Mouse (Mus musculus) liver, embryonic 16.5 days (tissue): ENCODE measurements around the gene 1700020A23Rik. TPM values are rescaled to one million over a fixed set of nuclear protein-coding genes. Genes with fewer than 3 reads are reported as not detected.

Source experiments
- ATAC-seq: fragments of 200-750 bp; cut with Nextera tagmentation; 2 replicates; pipeline ENCODE4 v1.8.0; 2017; ENCODE audit warnings: low read depth, mild to moderate bottlenecking, moderate number of reproducible peaks, moderate library complexity
- H3K27ac ChIP-seq: fragments of 300-500 bp; sonication (generic); 2 replicates; pipeline ENCODE4 v1.5.1; 2014; ENCODE audit warnings: mild to moderate bottlenecking, low read length
- H3K27me3 ChIP-seq: fragments of 300-500 bp; sonication (generic); 2 replicates; pipeline ENCODE4 v1.6.1; 2014; ENCODE audit warnings: low read depth, low read length, mixed read lengths; ENCODE audit not compliant: control insufficient read depth, insufficient read depth
- H3K36me3 ChIP-seq: fragments of 300-500 bp; sonication (generic); 2 replicates; pipeline ENCODE4 v1.6.1; 2014; ENCODE audit warnings: mild to moderate bottlenecking; ENCODE audit not compliant: control insufficient read depth, insufficient read depth
- H3K4me1 ChIP-seq: fragments of 300-500 bp; sonication (generic); 2 replicates; pipeline ENCODE4 v1.6.1; 2014; ENCODE audit warnings: low read depth, low read length, mixed read lengths; ENCODE audit not compliant: control insufficient read depth
- H3K4me2 ChIP-seq: fragments of 300-500 bp; sonication (generic); 2 replicates; pipeline ENCODE4 v1.6.1; 2014; ENCODE audit warnings: low read depth, low read length, mixed read lengths
- H3K4me3 ChIP-seq: fragments of 300-500 bp; sonication (generic); 2 replicates; pipeline ENCODE4 v1.5.1; 2014; ENCODE audit warnings: low read depth, mild to moderate bottlenecking, low read length
- H3K9ac ChIP-seq: fragments of 300-500 bp; sonication (generic); 2 replicates; pipeline ENCODE4 v1.6.1; 2014; ENCODE audit warnings: low read depth, low read length
- H3K9me3 ChIP-seq: fragments of 300-500 bp; sonication (generic); replicated peaks from 2 replicates; pipeline ENCODE4 v1.6.1; 2016; ENCODE audit warnings: low read length; ENCODE audit not compliant: control insufficient read depth
- WGBS: fragments of 180-500 bp; shearing (Covaris S2); extraction: QIAGEN DNeasy Blood & Tissue Kit; methylation state at CpG from one replicate; pipeline ENCODE4 v1.1.7; 2014; ENCODE audit not compliant: insufficient replicate concordance; 5-methylcytosine and 5-hydroxymethylcytosine counted together
- polyA plus RNA-seq: library from polyadenylated mRNA; unstranded; fragments of >200 nt; fragmentation: Nextera tagmentation; extraction: Ambion mirVana; gene quantifications from 2 replicates; pipeline ENCODE4 v1.2.1, GENCODE M21; 2015

Gene 1700020A23Rik
- polyA plus RNA-seq, 1 experiment from 2014 or later: not detected

DNA sequence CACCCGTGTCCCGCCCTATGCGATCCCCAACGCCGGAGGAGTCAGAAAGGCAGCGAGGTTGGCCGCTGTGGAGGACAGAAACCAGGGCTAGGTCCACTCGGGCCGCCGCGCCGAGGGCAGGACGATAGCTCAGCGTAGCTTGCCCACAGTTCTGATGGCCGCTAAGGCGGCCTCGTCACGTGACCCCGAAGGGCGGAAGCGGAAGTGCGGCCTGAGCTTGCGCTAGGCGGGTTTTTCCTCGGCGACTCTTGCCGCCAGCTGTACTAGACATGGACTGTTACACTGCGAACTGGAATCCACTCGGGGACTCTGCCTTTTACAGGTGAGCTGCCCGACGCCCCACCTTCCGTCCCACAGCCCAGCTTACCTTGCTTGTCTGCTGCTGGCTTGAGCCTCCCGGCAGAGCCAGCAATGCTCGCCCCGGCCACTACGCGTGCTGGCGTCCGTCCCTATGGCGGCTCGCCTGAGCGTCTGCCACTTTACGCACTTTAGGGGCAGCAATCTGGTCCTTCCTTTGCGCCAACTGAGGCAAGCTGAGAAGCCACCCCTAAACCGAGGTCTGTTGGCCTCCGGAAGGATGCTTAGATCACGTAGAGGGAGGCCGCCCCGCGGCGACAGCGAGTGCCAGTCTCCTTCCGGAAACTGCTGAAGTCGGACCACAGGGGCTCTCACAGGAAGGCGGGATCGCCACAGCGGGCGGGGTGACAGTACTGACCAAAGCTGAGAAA lies 19.2 kb downstream of the 1700020A23Rik start, which contains the start of the genes Vps16 and Pced1a:
Gene Vps16, plus strand, starts transcription at position 214 of the 728 bp plus-strand sequence.
Gene Pced1a, minus strand, starts transcription at position 576 of the 728 bp plus-strand sequence.
- Histone ChIP-seq H3K27ac (peak within 1 kb of the TSS; percentile 83), H3K4me2 (peak within 1 kb of the TSS; percentile 96), H3K4me3 (peak within 1 kb of the TSS; percentile 87), H3K36me3 (no peaks in the 10 kb centered on the region), H3K9ac (peak within 1 kb of the TSS; percentile 86), H3K4me1 (peaks cover 14% of the 10 kb centered on the region), H3K9me3 (no peaks in the 10 kb centered on the region), H3K27me3 (no peaks in the 10 kb centered on the region)
- WGBS: under 1% methylated on average over 58 of the region's 58 CpGs
- ATAC-seq: peak; percentile 92

DNA sequence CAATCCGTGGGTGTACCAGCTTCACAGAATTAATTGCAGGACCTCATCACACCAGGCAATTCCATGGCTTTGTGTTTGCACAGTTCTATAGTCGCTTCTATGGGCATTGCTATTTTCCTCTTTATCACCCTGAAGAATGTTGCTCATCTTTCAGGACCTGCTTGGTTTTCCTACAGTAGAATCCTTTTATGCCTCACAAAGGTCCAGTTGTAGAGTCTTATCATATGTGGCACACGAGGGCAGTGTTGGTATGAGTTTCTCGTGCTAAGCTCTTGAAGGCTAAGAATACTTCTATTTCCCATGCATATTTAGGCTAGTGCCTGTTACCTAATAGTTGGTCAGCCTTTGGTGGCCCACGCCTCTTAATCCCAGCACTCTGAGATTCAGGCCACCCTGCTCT lies 20.1 kb downstream of the 1700020A23Rik start:
- Histone ChIP-seq H3K27ac (no peak overlapping the region), H3K4me3 (peak overlapping the region; percentile 87), H3K36me3 (no peaks in the 10 kb centered on the region), H3K4me1 (peaks cover 17% of the 10 kb centered on the region), H3K9me3 (no peaks in the 10 kb centered on the region), H3K27me3 (no peaks in the 10 kb centered on the region), H3K9ac (peak overlapping the region; percentile 86), H3K4me2 (peak overlapping the region; percentile 96)
- no peak for ATAC-seq
- 16% methylated on average over 5 of the region's 5 CpGs for WGBS

DNA sequence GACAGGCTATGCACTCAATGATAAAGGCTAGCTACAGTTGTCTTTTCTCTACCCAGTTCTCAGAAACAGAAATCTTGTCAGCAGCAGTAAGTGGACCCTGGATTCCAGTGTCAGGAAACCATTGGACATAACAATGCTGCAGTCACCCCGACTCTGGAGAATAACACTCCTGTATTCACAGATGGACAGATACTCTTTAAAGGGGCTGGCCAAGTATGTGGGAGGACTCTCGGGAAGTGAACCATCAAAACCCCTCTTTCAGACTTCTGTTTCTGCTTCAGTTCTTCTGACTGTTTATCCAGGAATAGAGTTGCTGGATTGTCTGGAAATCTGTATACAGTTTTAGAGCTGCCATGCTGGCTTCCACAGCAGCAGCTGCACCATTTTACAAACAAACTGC lies 24.8 kb downstream of the 1700020A23Rik start:
- Histone ChIP-seq H3K27me3 (no peaks in the 10 kb centered on the region), H3K27ac (no peak overlapping the region), H3K4me1 (peaks cover 8% of the 10 kb centered on the region), H3K4me3 (no peak overlapping the region), H3K9me3 (no peaks in the 10 kb centered on the region), H3K4me2 (no peak overlapping the region), H3K36me3 (no peaks in the 10 kb centered on the region), H3K9ac (no peak overlapping the region)
- ATAC-seq: no peak
- 58% methylated on average over 2 of the region's 2 CpGs for WGBS

DNA sequence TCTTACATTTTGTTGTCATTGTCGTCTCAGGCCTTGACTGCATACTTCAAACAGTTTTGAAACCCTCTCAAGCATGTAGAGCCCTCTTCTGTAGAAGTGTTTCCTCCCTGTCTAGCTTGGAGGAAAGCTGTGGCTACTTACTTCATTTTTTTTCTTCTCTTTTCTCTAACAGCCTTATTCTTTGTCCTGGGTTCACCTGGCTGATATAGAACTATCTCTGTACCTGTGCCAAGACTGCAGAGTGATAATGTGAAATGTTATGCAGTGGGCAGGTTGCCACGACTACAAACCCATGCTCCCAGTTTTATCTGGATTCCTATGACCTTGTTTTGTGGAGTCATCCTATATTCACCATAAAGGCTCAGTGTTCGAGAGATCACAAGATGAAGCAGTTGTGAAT lies 25.4 kb downstream of the 1700020A23Rik start:
- 59% methylated on average over 3 of the region's 3 CpGs for WGBS
- no peaks in the 10 kb centered on the region for H3K36me3 ChIP-seq
- ATAC-seq: no peak
- H3K9ac ChIP-seq: no peak overlapping the region
- H3K4me1 ChIP-seq: peaks cover 2% of the 10 kb centered on the region
- H3K4me2 ChIP-seq: no peak overlapping the region
- no peak overlapping the region for H3K27ac ChIP-seq
- no peaks in the 10 kb centered on the region for H3K27me3 ChIP-seq
- no peaks in the 10 kb centered on the region for H3K9me3 ChIP-seq
- H3K4me3 ChIP-seq: no peak overlapping the region

DNA sequence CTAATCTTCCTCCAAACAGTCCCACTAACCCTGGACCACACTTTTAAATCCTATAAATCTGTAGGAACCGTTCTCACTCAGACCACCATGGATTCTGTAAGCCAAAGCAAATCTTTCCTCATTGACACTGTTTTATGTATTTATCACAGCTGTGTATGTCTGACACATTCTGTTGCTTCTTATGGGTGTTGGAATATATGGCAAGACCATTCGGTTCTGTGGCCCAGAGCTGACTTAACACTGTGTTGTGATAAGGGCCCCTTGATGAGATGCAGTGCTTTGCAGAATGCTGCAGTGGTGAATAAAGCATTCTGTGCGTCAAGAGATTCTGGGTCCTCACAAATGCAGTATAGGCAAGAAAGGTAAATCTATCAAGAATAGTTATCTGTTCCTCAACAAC lies 27.1 kb downstream of the 1700020A23Rik start:
- Histone ChIP-seq H3K27me3 (no peaks in the 10 kb centered on the region), H3K4me1 (peaks cover 2% of the 10 kb centered on the region), H3K27ac (no peak overlapping the region), H3K9ac (no peak overlapping the region), H3K36me3 (no peaks in the 10 kb centered on the region), H3K4me3 (no peak overlapping the region), H3K4me2 (no peak overlapping the region), H3K9me3 (no peaks in the 10 kb centered on the region)
- ATAC-seq: no peak
- 71% methylated on average over 3 of the region's 3 CpGs for WGBS

DNA sequence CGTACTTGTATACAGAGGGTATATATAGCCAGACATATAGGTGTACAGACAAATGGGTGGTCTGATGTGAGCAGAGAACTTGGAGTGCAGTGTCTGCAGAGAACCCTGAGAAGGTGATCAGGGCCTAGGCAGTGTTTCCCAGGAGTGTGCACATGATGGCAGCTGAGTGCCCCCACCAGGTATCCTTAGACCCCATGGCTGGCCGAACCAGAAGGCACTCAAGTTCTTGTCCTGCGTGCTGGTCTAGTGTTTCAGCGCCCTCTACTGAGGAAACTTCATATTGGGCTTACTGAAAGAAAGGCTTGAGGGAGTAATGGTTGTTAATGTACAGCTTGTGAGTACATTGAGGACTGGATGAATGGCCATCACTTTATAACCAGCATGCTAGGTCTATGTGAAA lies 28.1 kb downstream of the 1700020A23Rik start:
- no peak overlapping the region for H3K4me2 ChIP-seq
- H3K36me3 ChIP-seq: peaks cover 5% of the 10 kb centered on the region
- H3K9ac ChIP-seq: no peak overlapping the region
- WGBS: 20% methylated on average over 4 of the region's 4 CpGs
- H3K27me3 ChIP-seq: no peaks in the 10 kb centered on the region
- no peaks in the 10 kb centered on the region for H3K9me3 ChIP-seq
- peak; percentile 9; the same call in 1 of the 2 replicates for ATAC-seq
- H3K27ac ChIP-seq: no peak overlapping the region
- no peak overlapping the region for H3K4me3 ChIP-seq
- peaks cover 2% of the 10 kb centered on the region for H3K4me1 ChIP-seq

DNA sequence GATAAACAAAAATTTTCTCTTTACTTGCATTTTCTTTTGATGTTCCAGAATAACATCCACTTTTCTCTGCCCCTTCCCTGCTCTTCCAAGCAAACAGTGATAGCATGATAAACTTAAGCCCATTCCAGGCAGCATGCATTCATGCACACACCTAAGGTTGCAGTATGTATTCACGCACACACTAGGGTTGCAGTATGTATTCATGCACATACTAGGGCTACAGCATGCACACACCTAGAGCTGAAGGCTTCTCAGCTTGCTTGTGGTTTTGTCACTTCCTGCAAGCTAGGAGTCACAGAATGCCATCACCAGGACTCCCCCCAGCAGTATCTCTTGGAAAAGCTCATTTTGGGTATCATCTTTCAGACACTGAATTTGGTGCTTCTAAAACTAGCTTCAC lies 31.7 kb downstream of the 1700020A23Rik start:
- H3K36me3 ChIP-seq: peaks cover 22% of the 10 kb centered on the region
- no peak for ATAC-seq
- 76% methylated on average over 1 of the region's 1 CpGs for WGBS
- H3K9me3 ChIP-seq: no peaks in the 10 kb centered on the region
- H3K4me3 ChIP-seq: no peak overlapping the region
- H3K4me1 ChIP-seq: peaks cover 5% of the 10 kb centered on the region; the same call in 1 of the 2 replicates
- H3K9ac ChIP-seq: no peak overlapping the region
- no peak overlapping the region for H3K27ac ChIP-seq
- H3K4me2 ChIP-seq: no peak overlapping the region
- no peaks in the 10 kb centered on the region for H3K27me3 ChIP-seq

DNA sequence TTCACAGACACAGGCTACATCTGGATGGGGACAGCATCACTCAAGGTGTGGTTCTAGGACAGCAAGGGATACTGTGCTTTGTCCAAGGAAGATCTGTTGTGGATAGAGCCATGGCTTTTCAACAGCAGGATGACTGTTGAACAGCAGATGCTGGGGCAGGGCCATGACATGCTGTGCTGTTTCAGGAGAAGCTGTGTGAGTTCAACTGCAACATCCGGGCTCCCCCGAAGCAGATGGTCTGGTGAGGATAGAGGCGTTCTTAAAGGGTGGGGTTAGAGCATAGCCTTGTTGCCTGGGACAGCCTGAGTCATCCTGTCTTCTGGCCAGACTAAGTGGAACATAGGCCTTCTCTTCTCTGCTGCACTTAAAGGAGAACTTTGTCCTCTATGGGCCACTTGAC lies 33.8 kb downstream of the 1700020A23Rik start:
- Histone ChIP-seq H3K27me3 (no peaks in the 10 kb centered on the region), H3K4me2 (no peak overlapping the region), H3K36me3 (peaks cover 39% of the 10 kb centered on the region), H3K9me3 (no peaks in the 10 kb centered on the region), H3K4me1 (peaks cover 12% of the 10 kb centered on the region), H3K9ac (no peak overlapping the region), H3K4me3 (no peak overlapping the region), H3K27ac (no peak overlapping the region)
- ATAC-seq: no peak
- WGBS: 85% methylated on average over 3 of the region's 3 CpGs

DNA sequence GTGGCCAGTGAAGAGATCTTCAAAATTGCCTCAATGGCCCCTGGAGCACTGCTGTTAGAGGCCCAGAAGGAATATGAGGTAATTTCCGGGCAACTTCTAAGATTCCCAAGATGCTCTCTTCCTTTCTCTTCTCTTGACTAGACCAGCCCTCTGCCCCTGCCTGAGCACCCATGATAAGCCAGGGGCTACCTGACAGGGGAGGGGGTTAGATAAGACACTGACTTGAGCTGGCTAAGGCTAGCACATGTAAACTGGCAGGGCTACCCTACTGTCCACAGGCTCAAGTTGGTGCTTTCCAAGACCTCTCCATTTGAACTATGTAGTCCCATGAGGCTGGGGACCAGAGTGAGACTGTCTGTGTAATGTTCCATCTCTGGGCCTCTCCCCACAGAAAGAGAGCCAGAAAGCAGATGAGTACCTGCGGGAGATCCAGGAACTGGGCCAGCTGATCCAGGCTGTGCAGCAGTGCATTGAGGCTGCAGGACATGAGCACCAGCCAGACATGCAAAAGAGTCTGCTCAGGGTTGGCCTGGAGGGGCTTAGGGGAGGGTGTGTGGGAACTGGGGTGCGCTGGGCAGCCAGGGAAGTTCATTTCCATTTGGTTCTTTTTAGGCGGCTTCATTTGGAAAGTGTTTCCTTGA lies 34.9 kb downstream of the 1700020A23Rik start:
- peaks cover 40% of the 10 kb centered on the region for H3K36me3 ChIP-seq
- no peaks in the 10 kb centered on the region for H3K27me3 ChIP-seq
- no peak overlapping the region for H3K4me2 ChIP-seq
- no peaks in the 10 kb centered on the region for H3K9me3 ChIP-seq
- ATAC-seq: 0 out of 2 replicates have a peak, but pooled peaks have one; percentile 19
- no peak overlapping the region for H3K4me3 ChIP-seq
- no peak overlapping the region for H3K27ac ChIP-seq
- no peak overlapping the region for H3K9ac ChIP-seq
- 69% methylated on average over 4 of the region's 4 CpGs for WGBS
- H3K4me1 ChIP-seq: peaks cover 12% of the 10 kb centered on the region
